Mouse (Mus musculus) embryonic facial prominence, embryonic 14.5 days (tissue): ENCODE measurements around the gene Cobl. TPM values are rescaled to one million over a fixed set of nuclear protein-coding genes. Genes with fewer than 3 reads are reported as not detected.
A peak's percentile ranks its signal among the peaks of the same experiment; 100 is the strongest.

Experiments used
- ATAC-seq: fragments of 200-750 bp; cut with Nextera tagmentation; 2 replicates; pipeline ENCODE4 v1.8.0; 2017; ENCODE audit warnings: low read depth, moderate number of reproducible peaks, moderate TSS enrichment
- DNase-seq: peaks from one replicate; pipeline ENCODE4 v3.0.0-alpha.2; 2015; ENCODE audit warnings: low spot score
- H3K27ac ChIP-seq: fragments of 300-500 bp; sonication (generic); replicated peaks from 2 replicates; pipeline ENCODE4 v1.5.1; 2014; ENCODE audit warnings: low read depth, mild to moderate bottlenecking, low read length, moderate library complexity
- H3K27me3 ChIP-seq: fragments of 300-500 bp; sonication (generic); replicated peaks from 2 replicates; pipeline ENCODE4 v1.6.1; 2014; ENCODE audit warnings: low read length; ENCODE audit not compliant: control insufficient read depth, insufficient read depth
- H3K36me3 ChIP-seq: fragments of 300-500 bp; sonication (generic); 2 replicates; pipeline ENCODE4 v1.6.1; 2014; ENCODE audit warnings: low read length, mixed read lengths; ENCODE audit not compliant: control insufficient read depth, insufficient read depth
- H3K4me1 ChIP-seq: fragments of 300-500 bp; sonication (generic); 2 replicates; pipeline ENCODE4 v1.6.1; 2014; ENCODE audit warnings: antibody characterized with exemption, low read length; ENCODE audit not compliant: control insufficient read depth, insufficient read depth
- H3K4me2 ChIP-seq: fragments of 300-500 bp; sonication (generic); 2 replicates; pipeline ENCODE4 v1.6.1; 2014; ENCODE audit warnings: low read depth, mild to moderate bottlenecking, low read length, moderate library complexity, mixed read lengths
- H3K4me3 ChIP-seq: fragments of 300-500 bp; sonication (generic); 2 replicates; pipeline ENCODE4 v1.5.1; 2014; ENCODE audit warnings: low read depth, mild to moderate bottlenecking, low read length
- H3K9ac ChIP-seq: fragments of 300-500 bp; sonication (generic); 2 replicates; pipeline ENCODE4 v1.6.1; 2014; ENCODE audit warnings: low read depth, mild to moderate bottlenecking, low read length, moderate library complexity, mixed read lengths
- H3K9me3 ChIP-seq: fragments of 300-500 bp; sonication (generic); 2 replicates; pipeline ENCODE4 v1.6.1; 2016; ENCODE audit warnings: low read length; ENCODE audit not compliant: control insufficient read depth
- WGBS: fragments of 180-500 bp; shearing (Covaris S2); extraction: QIAGEN DNeasy Blood & Tissue Kit; methylation state at CpG from one replicate; pipeline ENCODE4 v1.1.7; 2014; 5-methylcytosine and 5-hydroxymethylcytosine counted together
- polyA plus RNA-seq: library from polyadenylated mRNA; unstranded; fragments of >200 nt; fragmentation: Nextera tagmentation; extraction: Ambion mirVana; gene quantifications from 2 replicates; pipeline ENCODE4 v1.2.1, GENCODE M21; 2014

The Cobl gene
- 54.6 and 62.0 TPM in 2 replicates for polyA plus RNA-seq

DNA sequence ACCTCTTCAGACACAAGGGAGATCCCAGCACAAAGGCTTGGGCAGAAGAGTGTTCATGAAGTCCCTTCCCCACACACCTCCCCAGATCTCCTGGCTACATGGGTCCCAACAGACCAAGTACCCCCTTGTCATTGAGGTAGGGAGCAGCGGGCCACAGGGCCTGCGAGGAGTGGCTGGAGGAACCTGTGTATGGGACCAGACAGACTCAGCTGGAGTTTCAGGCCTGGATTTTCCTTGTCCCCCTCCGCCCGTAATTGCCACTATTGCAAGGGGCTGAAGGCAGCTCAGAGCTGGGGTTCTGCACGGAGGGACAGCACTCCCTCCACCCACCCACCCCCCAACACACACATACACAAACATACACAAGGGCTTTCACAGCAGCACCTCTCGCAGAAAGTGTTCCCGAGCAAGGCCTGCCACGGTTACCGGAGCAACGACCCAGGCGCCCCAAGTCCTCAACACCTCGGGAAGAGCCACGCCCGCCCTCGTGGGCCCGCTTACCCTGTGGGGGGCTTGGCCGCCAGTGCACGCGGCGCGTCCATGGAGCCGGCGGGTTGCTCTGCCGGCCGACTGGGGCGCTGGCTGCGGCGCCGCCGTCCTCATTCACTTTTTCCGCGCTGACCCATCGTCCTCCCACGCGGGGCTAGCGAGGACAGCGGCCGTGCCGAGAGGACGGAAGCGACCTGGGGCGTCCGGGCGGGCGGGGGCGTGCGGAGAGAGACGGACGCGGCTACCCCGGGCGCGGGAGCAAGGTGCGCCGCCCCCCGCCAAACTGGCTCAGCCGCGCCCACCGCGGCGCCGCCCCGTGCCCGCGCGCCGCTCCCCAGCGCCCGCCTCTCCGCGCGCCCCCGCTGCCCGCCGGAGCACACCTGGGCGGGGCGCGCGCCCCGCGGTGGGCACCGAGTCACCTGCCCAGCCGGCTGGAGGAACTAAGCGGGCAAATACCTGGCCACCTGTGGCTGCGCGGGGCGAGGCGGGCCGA lies at the start of gene Cobl:
TSS of gene Cobl (minus strand) at position 780 of the 982 bp plus-strand sequence.
- peak within 1 kb of the TSS; percentile 69 for H3K9ac ChIP-seq
- no peaks in the 10 kb centered on the region for H3K9me3 ChIP-seq
- no peaks in the 10 kb centered on the region for H3K36me3 ChIP-seq
- ATAC-seq, result peak; percentile 60
- peak; percentile 44 for DNase-seq
- H3K4me3 ChIP-seq, result peak within 1 kb of the TSS; percentile 67
- 2% methylated on average over 27 of the region's 89 CpGs for WGBS
- peaks cover 21% of the 10 kb centered on the region for H3K27me3 ChIP-seq
- peak within 1 kb of the TSS; percentile 87 for H3K4me2 ChIP-seq
- H3K4me1 ChIP-seq, result peaks cover 4% of the 10 kb centered on the region; the same call in 1 of the 2 replicates
- H3K27ac ChIP-seq, result no peak within 1 kb of the TSS

DNA sequence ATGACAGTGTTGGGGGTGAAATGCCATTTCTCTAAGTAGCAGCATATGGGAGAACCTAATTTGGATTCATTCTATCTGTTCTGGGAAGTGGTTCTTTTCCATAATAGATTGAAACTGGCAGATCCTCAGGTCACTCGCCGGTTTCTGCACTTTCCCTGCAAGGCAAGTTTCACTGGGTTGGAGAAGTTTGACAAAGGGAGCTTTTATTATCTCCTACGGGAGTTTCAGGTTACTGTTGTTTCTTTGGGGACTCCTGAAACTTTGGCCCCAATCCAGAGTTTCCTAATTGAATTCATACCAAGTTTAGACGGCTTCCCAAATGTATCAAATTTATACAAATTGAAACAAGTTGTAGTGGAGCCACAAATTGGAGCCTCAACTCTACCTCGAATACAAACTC lies 49.0 kb upstream of the Cobl start:
- Histone ChIP-seq H3K9me3 (no peaks in the 10 kb centered on the region), H3K36me3 (no peaks in the 10 kb centered on the region), H3K4me2 (no peak overlapping the region), H3K4me3 (no peak overlapping the region), H3K9ac (no peak overlapping the region), H3K27ac (peak overlapping the region; percentile 72), H3K4me1 (peaks cover 6% of the 10 kb centered on the region), H3K27me3 (no peaks in the 10 kb centered on the region)
- ATAC-seq, result peak; percentile 44; the same call in 1 of the 2 replicates
- WGBS, result 8% methylated on average over 5 of the region's 5 CpGs
- peak; percentile 86 for DNase-seq

DNA sequence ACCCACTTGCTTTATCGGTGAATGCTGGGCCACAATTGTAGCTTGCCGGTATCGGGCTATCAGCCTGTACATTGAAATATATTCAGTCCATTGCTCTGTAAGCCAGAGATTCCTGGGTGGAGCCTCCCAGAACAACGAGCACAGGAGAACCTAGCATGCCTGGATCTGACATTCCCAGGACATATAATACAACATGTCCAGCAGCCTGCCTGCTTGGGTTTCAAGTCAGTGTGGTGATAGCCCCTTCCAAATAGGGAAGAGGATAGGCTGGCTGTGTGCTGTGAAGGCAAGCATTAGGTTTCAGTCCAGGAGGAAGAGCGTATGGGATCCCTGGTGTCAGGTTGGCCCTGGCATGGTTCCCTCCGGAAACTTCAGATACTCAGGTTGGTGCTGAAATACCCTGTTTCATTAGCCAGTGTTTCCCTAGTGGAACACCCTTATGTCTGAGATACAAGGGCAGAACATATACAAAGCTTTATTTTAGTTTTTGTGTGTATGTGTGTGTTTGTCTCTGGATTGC lies 41.7 kb upstream of the Cobl start:
- DNase-seq (no peak), ATAC-seq (no peak; the same call in 1 of the 2 replicates)
- 76% methylated on average over 6 of the region's 6 CpGs for WGBS
- no peaks in the 10 kb centered on the region for H3K27me3 ChIP-seq
- no peaks in the 10 kb centered on the region for H3K9me3 ChIP-seq
- no peak overlapping the region for H3K4me3 ChIP-seq
- H3K4me1 ChIP-seq, result no peaks in the 10 kb centered on the region
- H3K9ac ChIP-seq, result no peak overlapping the region
- H3K36me3 ChIP-seq, result no peaks in the 10 kb centered on the region
- H3K27ac ChIP-seq, result no peak overlapping the region
- H3K4me2 ChIP-seq, result no peak overlapping the region

DNA sequence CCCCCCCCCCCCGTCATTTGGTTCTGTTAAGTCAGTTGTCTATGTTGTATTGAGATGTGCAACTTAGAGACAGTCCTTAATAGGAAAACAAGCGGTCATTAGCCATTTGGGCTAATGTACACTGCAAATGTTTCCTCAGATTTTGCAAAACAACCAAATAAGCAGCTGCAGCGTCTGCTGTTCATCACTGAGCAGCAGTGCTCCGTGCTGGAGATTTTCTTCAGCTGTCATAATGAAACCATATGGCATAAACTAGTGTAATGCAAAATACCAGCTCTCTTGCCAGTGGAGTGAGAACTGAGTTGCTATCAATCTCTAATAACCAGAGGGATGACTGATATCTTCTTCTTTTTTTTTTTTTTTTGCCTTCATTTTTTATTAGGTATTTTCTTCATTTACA lies 39.0 kb upstream of the Cobl start:
- no peak for ATAC-seq
- H3K4me3 ChIP-seq, result no peak overlapping the region
- 58% methylated on average over 4 of the region's 4 CpGs for WGBS

DNA sequence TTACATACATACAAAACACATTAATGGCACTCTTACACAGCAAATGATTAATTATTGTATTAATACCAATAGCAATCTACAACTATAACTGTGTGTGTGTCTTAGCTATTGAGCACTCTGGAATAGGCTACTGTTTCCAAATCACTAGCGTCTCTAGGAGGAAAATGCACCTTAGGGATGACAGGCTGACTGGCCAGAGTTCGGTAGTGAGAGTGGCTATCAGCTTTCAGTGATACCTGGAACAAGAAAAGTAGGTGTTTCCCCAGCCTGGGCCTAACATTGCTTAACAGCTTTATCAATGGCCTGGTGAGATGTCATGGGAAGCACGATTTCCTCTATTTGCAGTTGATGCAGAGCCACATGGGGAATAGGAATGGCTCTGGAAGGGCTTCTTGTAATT lies 37.0 kb upstream of the Cobl start:
- Histone ChIP-seq H3K4me2 (no peak overlapping the region), H3K27me3 (no peaks in the 10 kb centered on the region), H3K4me1 (no peaks in the 10 kb centered on the region), H3K9ac (no peak overlapping the region), H3K36me3 (no peaks in the 10 kb centered on the region), H3K9me3 (no peaks in the 10 kb centered on the region), H3K4me3 (no peak overlapping the region), H3K27ac (no peak overlapping the region)
- whole genome bisulfite sequencing, result 73% methylated on average over 3 of the region's 3 CpGs
- no peak for ATAC-seq
- DNase-seq, result no peak

More for the DNA sequence above, 39.0 kb upstream of the Cobl start:
- no peaks in the 10 kb centered on the region for H3K9me3 ChIP-seq
- no peak overlapping the region for H3K9ac ChIP-seq
- no peaks in the 10 kb centered on the region for H3K4me1 ChIP-seq
- no peak for DNase-seq
- no peak overlapping the region for H3K4me2 ChIP-seq
- H3K27ac ChIP-seq, result no peak overlapping the region
- H3K27me3 ChIP-seq, result no peaks in the 10 kb centered on the region
- H3K36me3 ChIP-seq, result no peaks in the 10 kb centered on the region

DNA sequence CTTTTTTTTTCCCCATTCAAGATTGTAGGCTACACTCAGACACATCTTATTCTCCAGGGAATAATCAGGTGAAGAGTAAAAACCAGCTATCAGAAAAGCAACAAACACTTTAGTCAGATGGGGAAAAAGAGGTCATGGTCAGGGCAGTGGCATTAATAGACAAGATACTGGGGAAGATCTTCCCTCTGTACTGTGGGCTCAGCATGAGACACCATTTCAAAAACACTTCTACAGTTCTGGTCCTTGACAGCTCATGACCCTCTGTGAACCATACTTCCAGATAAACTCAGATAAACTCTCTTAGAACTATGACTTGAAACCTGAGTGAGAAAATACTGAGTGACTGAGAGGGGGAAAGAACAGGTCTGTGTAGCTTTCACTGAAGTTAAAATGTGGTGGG lies 29.0 kb upstream of the Cobl start:
- H3K27ac ChIP-seq, result no peak overlapping the region
- no peaks in the 10 kb centered on the region for H3K4me1 ChIP-seq
- ATAC-seq, result no peak
- H3K27me3 ChIP-seq, result no peaks in the 10 kb centered on the region
- H3K9me3 ChIP-seq, result no peaks in the 10 kb centered on the region
- H3K4me3 ChIP-seq, result no peak overlapping the region
- H3K9ac ChIP-seq, result no peak overlapping the region
- H3K4me2 ChIP-seq, result no peak overlapping the region
- no peak for DNase-seq
- H3K36me3 ChIP-seq, result no peaks in the 10 kb centered on the region

DNA sequence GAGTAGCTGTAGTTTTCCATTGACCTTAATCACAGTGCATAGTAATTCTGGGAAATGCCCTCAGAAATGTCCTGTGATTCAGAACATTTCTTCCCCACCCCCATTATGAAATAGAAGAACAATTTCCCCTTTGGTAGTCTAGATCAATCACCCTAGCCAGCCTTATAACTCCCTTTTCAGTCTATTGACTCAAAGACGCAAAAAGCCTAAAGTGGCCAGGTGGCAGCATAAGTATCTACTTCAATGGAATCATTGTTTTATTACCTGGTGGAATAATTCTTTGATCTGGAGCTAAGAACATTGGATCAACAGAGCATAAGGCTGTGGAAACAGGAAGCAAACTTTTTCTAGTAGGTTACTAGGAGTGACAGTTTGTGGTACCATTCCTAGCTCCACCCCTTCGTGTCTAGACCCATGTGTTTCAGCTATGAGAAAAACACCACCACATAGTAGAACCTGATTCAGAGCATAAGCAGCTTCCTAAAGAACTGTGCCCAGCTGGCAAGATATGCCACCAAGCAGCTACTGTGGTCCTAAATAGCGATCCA lies 15.2 kb upstream of the Cobl start:
- Histone ChIP-seq H3K4me3 (no peak overlapping the region), H3K36me3 (no peaks in the 10 kb centered on the region), H3K9me3 (no peaks in the 10 kb centered on the region), H3K27ac (no peak overlapping the region), H3K4me1 (no peaks in the 10 kb centered on the region), H3K27me3 (no peaks in the 10 kb centered on the region), H3K9ac (no peak overlapping the region), H3K4me2 (no peak overlapping the region)
- no peak for DNase-seq
- 90% methylated on average over 3 of the region's 3 CpGs for WGBS
- no peak for ATAC-seq

DNA sequence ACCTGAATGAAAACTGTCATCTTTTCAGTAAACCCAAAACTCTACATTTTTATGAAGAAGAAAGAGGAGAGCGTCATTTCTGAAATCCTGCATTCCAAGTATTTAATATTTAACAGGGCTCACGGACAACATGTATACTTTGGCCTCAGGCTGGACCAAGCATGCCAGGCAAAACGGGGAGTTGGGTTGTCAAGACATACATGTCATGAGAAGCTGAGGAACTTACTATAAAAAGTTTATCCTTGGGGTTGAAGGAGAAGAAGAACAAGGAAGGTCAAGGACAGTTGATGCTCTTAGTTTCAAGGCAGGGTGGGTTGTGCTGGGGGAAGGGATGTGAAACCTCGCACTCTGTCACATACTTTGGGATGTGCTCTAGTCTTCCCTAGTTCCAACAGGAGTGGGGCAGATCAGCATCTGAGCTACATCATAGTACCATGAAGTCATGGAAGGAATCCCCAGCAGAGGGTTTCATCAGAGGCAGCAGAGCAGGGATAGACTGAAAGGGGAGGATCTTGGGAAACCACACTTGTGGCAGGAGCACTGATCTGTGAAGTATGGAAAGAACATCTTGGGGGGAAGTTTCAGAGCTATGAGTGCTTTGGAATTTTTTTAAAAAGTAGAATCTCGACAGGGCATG lies 9.7 kb upstream of the Cobl start:
- Histone ChIP-seq H3K9me3 (no peaks in the 10 kb centered on the region), H3K4me1 (no peaks in the 10 kb centered on the region), H3K36me3 (no peaks in the 10 kb centered on the region), H3K27me3 (no peaks in the 10 kb centered on the region), H3K9ac (no peak overlapping the region), H3K27ac (peak overlapping the region; percentile 44; the same call in 1 of the 2 replicates), H3K4me2 (no peak overlapping the region), H3K4me3 (no peak overlapping the region)
- WGBS, result 69% methylated on average over 5 of the region's 5 CpGs
- ATAC-seq (no peak), DNase-seq (no peak)
